Mouse (Mus musculus): ENCODE measurements around the gene Nab2. TPM values are rescaled to one million over a fixed set of nuclear protein-coding genes. Genes with fewer than 3 reads are reported as not detected.

Gene Nab2
- total and polyA plus RNA-seq, 2 experiments from 2014 or later, result 4.5 to 12.9 TPM

GRCm38 (mm10) chr10:127620406-127621190 is 47.8 kb downstream of the Nab2 start, which contains the start of gene Lrp1:
Lrp1 (minus strand) TSS chr10:127621148.
- Histone ChIP-seq H3K27me3 (ENCODE audit: insufficient read depth, low read length) (no peaks in the 10 kb centered on the region), H3K36me3 (ENCODE audit: insufficient read depth) (no peaks in the 10 kb centered on the region), H3K9ac (peak within 1 kb of the TSS; percentile 96), H3K9me3 (ENCODE audit: low read length) (no peaks in the 10 kb centered on the region), H3K4me1 (ENCODE audit: insufficient read depth) (peaks cover 34% of the 10 kb centered on the region), H3K4me2 (ENCODE audit: low read depth) (peak within 1 kb of the TSS; percentile 92), H3K4me3 (ENCODE audit: low read depth, low read length) (peak within 1 kb of the TSS; percentile 90), H3K27ac (ENCODE audit: low read depth, low read length) (peak within 1 kb of the TSS; percentile 85)
- WGBS, result under 1% methylated on average over 21 of the region's 32 CpGs
- peak; percentile 72 for DNase-seq
- ATAC-seq, result peak; percentile 71
- TF ChIP-seq CTCF (IDR thresholded peaks at IDR 0.05; ENCODE audit: low read depth), result peak; percentile 14; the same call in 1 of the 2 replicates

GRCm38 (mm10) chr10:127619941-127620405 is 48.4 kb downstream of the Nab2 start:
- WGBS, result under 1% methylated on average over 12 of the region's 12 CpGs
- H3K4me1 ChIP-seq (ENCODE audit: insufficient read depth), result peaks cover 34% of the 10 kb centered on the region

GRCm38 (mm10) chr10:127619119-127619721 is 49.1 kb downstream of the Nab2 start:
- H3K4me3 ChIP-seq (ENCODE audit: low read depth, low read length), result peak overlapping the region; percentile 90
- H3K9me3 ChIP-seq (ENCODE audit: low read length), result no peaks in the 10 kb centered on the region
- DNase-seq (no peak), ATAC-seq (no peak)
- WGBS, result 29% methylated on average over 8 of the region's 8 CpGs
- peak overlapping the region; percentile 85 for H3K27ac ChIP-seq (ENCODE audit: low read depth, low read length)
- peak overlapping the region; percentile 92 for H3K4me2 ChIP-seq (ENCODE audit: low read depth)
- TF ChIP-seq CTCF (IDR thresholded peaks at IDR 0.05; ENCODE audit: low read depth), result no peak
- H3K36me3 ChIP-seq (ENCODE audit: insufficient read depth), result no peaks in the 10 kb centered on the region
- H3K27me3 ChIP-seq (ENCODE audit: insufficient read depth, low read length), result no peaks in the 10 kb centered on the region
- H3K4me1 ChIP-seq (ENCODE audit: insufficient read depth), result peaks cover 34% of the 10 kb centered on the region
- peak overlapping the region; percentile 96 for H3K9ac ChIP-seq

More at GRCm38 (mm10) chr10:127619941-127620405, 48.4 kb downstream of the Nab2 start:
- H3K4me2 ChIP-seq (ENCODE audit: low read depth), result peak overlapping the region; percentile 92
- no peak for TF ChIP-seq CTCF (IDR thresholded peaks at IDR 0.05; ENCODE audit: low read depth)
- no peaks in the 10 kb centered on the region for H3K36me3 ChIP-seq (ENCODE audit: insufficient read depth)
- peak overlapping the region; percentile 85 for H3K27ac ChIP-seq (ENCODE audit: low read depth, low read length)
- DNase-seq (peak; percentile 51), ATAC-seq (peak; percentile 8; the same call in 1 of the 2 replicates)
- no peaks in the 10 kb centered on the region for H3K27me3 ChIP-seq (ENCODE audit: insufficient read depth, low read length)
- H3K4me3 ChIP-seq (ENCODE audit: low read depth, low read length), result peak overlapping the region; percentile 90
- peak overlapping the region; percentile 96 for H3K9ac ChIP-seq
- H3K9me3 ChIP-seq (ENCODE audit: low read length), result no peaks in the 10 kb centered on the region

GRCm38 (mm10) chr10:127618173-127618572 is 50.2 kb downstream of the Nab2 start:
- no peak for TF ChIP-seq CTCF (IDR thresholded peaks at IDR 0.05; ENCODE audit: low read depth)
- Histone ChIP-seq H3K27ac (ENCODE audit: low read depth, low read length) (no peak overlapping the region), H3K27me3 (ENCODE audit: insufficient read depth, low read length) (no peaks in the 10 kb centered on the region), H3K4me1 (ENCODE audit: insufficient read depth) (peaks cover 34% of the 10 kb centered on the region), H3K9me3 (ENCODE audit: low read length) (no peaks in the 10 kb centered on the region), H3K4me2 (ENCODE audit: low read depth) (peak overlapping the region; percentile 92), H3K4me3 (ENCODE audit: low read depth, low read length) (no peak overlapping the region), H3K9ac (no peak overlapping the region), H3K36me3 (ENCODE audit: insufficient read depth) (0 out of 2 replicates have a peak, but pooled peaks cover 2% of the 10 kb centered on the region)
- WGBS, result 43% methylated on average over 6 of the region's 6 CpGs
- DNase-seq, result no peak
- ATAC-seq, result no peak

GRCm38 (mm10) chr10:127617294-127617693 is 51.1 kb downstream of the Nab2 start:
- no peak for DNase-seq
- H3K4me1 ChIP-seq (ENCODE audit: insufficient read depth), result peaks cover 34% of the 10 kb centered on the region

GRCm38 (mm10) chr10:127616261-127616679 is 52.1 kb downstream of the Nab2 start:
- no peak for ATAC-seq
- no peak for TF ChIP-seq CTCF (IDR thresholded peaks at IDR 0.05; ENCODE audit: low read depth)
- H3K27me3 ChIP-seq (ENCODE audit: insufficient read depth, low read length), result no peaks in the 10 kb centered on the region
- DNase-seq, result no peak
- H3K36me3 ChIP-seq (ENCODE audit: insufficient read depth), result peaks cover 21% of the 10 kb centered on the region
- no peak overlapping the region for H3K4me2 ChIP-seq (ENCODE audit: low read depth)
- WGBS, result 55% methylated on average over 7 of the region's 7 CpGs
- H3K4me3 ChIP-seq (ENCODE audit: low read depth, low read length), result no peak overlapping the region
- no peak overlapping the region for H3K9ac ChIP-seq
- H3K4me1 ChIP-seq (ENCODE audit: insufficient read depth), result peaks cover 32% of the 10 kb centered on the region
- no peaks in the 10 kb centered on the region for H3K9me3 ChIP-seq (ENCODE audit: low read length)
- H3K27ac ChIP-seq (ENCODE audit: low read depth, low read length), result 0 out of 2 replicates have a peak overlapping the region, but pooled peaks have one; percentile 15

More at GRCm38 (mm10) chr10:127617294-127617693, 51.1 kb downstream of the Nab2 start:
- Histone ChIP-seq H3K9me3 (ENCODE audit: low read length) (no peaks in the 10 kb centered on the region), H3K27me3 (ENCODE audit: insufficient read depth, low read length) (no peaks in the 10 kb centered on the region), H3K4me3 (ENCODE audit: low read depth, low read length) (no peak overlapping the region), H3K9ac (peak overlapping the region; percentile 2; the same call in 1 of the 2 replicates), H3K36me3 (ENCODE audit: insufficient read depth) (peaks cover 11% of the 10 kb centered on the region; the same call in 1 of the 2 replicates), H3K4me2 (ENCODE audit: low read depth) (0 out of 2 replicates have a peak overlapping the region, but pooled peaks have one; percentile 92), H3K27ac (ENCODE audit: low read depth, low read length) (0 out of 2 replicates have a peak overlapping the region, but pooled peaks have one; percentile 2)
- no peak for TF ChIP-seq CTCF (IDR thresholded peaks at IDR 0.05; ENCODE audit: low read depth)
- 51% methylated on average over 4 of the region's 4 CpGs for WGBS
- ATAC-seq, result no peak
